Mouse (Mus musculus) cerebellum, adult 18-20 months (tissue): ENCODE measurements around the gene Btbd35f3.
"Not testable (repeated sequence)": the region's sequence is repeated elsewhere in the genome, so short reads cannot be mapped to it uniquely, and the experiment has no call there.

ENCODE experiments used
- DNase-seq, 2 experiments: peaks; one replicate each; pipeline ENCODE4 v3.0.0; 2021

Btbd35f3 gene

GRCm38 (mm10) chrX:4037374-4037773 lies at the start of gene Btbd35f3:
Gene Btbd35f3, plus strand, starts transcription at chrX:4037674.
- DNase-seq: not testable (repeated sequence)
